Mouse (Mus musculus) heart, embryonic 11.5 days (tissue): ENCODE data around the gene Ifna11. TPM values are rescaled to one million over a fixed set of nuclear protein-coding genes. Genes with fewer than 3 reads are reported as not detected.
"Not testable (repeated sequence)": the region's sequence is repeated elsewhere in the genome, so short reads cannot be mapped to it uniquely, and the experiment has no call there.

Experiments
- ATAC-seq: fragments of 200-750 bp; cut with Nextera tagmentation; replicated peaks from 2 replicates; pipeline ENCODE4 v1.8.0; 2017; ENCODE audit warnings: moderate library complexity; ENCODE audit not compliant: insufficient number of reproducible peaks, low FRiP score, low TSS enrichment
- H3K27ac ChIP-seq: fragments of 300-500 bp; sonication (generic); 2 replicates; pipeline ENCODE4 v1.5.1; 2014; ENCODE audit warnings: mild to moderate bottlenecking, low read depth, low read length
- H3K27me3 ChIP-seq: fragments of 300-500 bp; sonication (generic); 2 replicates; pipeline ENCODE4 v1.6.1; 2014; ENCODE audit warnings: mild to moderate bottlenecking, low read length, mixed read lengths; ENCODE audit not compliant: control insufficient read depth, insufficient read depth
- H3K36me3 ChIP-seq: fragments of 300-500 bp; sonication (generic); 2 replicates; pipeline ENCODE4 v1.6.1; 2014; ENCODE audit warnings: mild to moderate bottlenecking, low read length, moderate library complexity, mixed read lengths; ENCODE audit not compliant: control insufficient read depth, insufficient read depth
- H3K4me1 ChIP-seq: fragments of 300-500 bp; sonication (generic); 2 replicates; pipeline ENCODE4 v1.6.1; 2014; ENCODE audit warnings: low read length; ENCODE audit not compliant: control insufficient read depth, insufficient read depth
- H3K4me2 ChIP-seq: fragments of 300-500 bp; sonication (generic); 2 replicates; pipeline ENCODE4 v1.6.1; 2014; ENCODE audit warnings: mild to moderate bottlenecking, moderate library complexity
- H3K4me3 ChIP-seq: fragments of 300-500 bp; sonication (generic); 2 replicates; pipeline ENCODE4 v1.5.1; 2014; ENCODE audit warnings: low read depth, low read length
- H3K9ac ChIP-seq: fragments of 300-500 bp; sonication (generic); 2 replicates; pipeline ENCODE4 v1.6.1; 2014; ENCODE audit warnings: mild to moderate bottlenecking, low read depth, low read length, moderate library complexity
- H3K9me3 ChIP-seq: fragments of 300-500 bp; sonication (generic); replicated peaks from 2 replicates; pipeline ENCODE4 v1.6.1; 2016; ENCODE audit warnings: low read length; ENCODE audit not compliant: control insufficient read depth
- WGBS: fragments of 180-500 bp; shearing (Covaris S2); extraction: QIAGEN DNeasy Blood & Tissue Kit; methylation state at CpG from one replicate; pipeline ENCODE4 v1.1.7; 2014; ENCODE audit not compliant: insufficient replicate concordance; 5-methylcytosine and 5-hydroxymethylcytosine counted together
- polyA plus RNA-seq: library from polyadenylated mRNA; unstranded; fragments of >200 nt; fragmentation: Nextera tagmentation; extraction: Ambion mirVana; gene quantifications from 2 replicates; pipeline ENCODE4 v1.2.1, GENCODE M21; 2014

Gene Ifna11
- polyA plus RNA-seq, 1 experiment from 2014 or later, result not detected

- Histone ChIP-seq H3K27ac (no peak overlapping the region), H3K4me1 (no peaks in the 10 kb centered on the region), H3K4me3 (no peak overlapping the region), H3K9me3 (no peaks in the 10 kb centered on the region), H3K27me3 (no peaks in the 10 kb centered on the region), H3K4me2 (no peak overlapping the region), H3K9ac (no peak overlapping the region), H3K36me3 (no peaks in the 10 kb centered on the region)
- 22% methylated on average over 4 of the region's 4 CpGs for WGBS
- ATAC-seq, result no peak
Measured at GRCm38 (mm10) chr4:88822995-88823394, 3.2 kb downstream of the Ifna11 start.

- H3K4me3 ChIP-seq, H3K4me2 ChIP-seq, H3K27me3 ChIP-seq, H3K4me1 ChIP-seq, H3K27ac ChIP-seq, H3K36me3 ChIP-seq, H3K9ac ChIP-seq, H3K9me3 ChIP-seq, ATAC-seq: not testable (repeated sequence)
Measured at GRCm38 (mm10) chr4:88827116-88827515, 7.4 kb downstream of the Ifna11 start, which contains the start of gene Ifna6. Ifna6 (plus strand) TSS chr4:88827416.

GRCm38 (mm10) chr4:88830523-88830922 lies 10.8 kb downstream of the Ifna11 start:
- 25% methylated on average over 4 of the region's 4 CpGs for WGBS
- H3K9ac ChIP-seq, result no peak overlapping the region
- no peak overlapping the region for H3K4me2 ChIP-seq
- no peak overlapping the region for H3K4me3 ChIP-seq
- no peaks in the 10 kb centered on the region for H3K9me3 ChIP-seq
- H3K27ac ChIP-seq, result no peak overlapping the region
- H3K27me3 ChIP-seq, result no peaks in the 10 kb centered on the region
- no peaks in the 10 kb centered on the region for H3K4me1 ChIP-seq
- ATAC-seq, result no peak
- no peaks in the 10 kb centered on the region for H3K36me3 ChIP-seq

- H3K9me3 ChIP-seq, H3K27ac ChIP-seq, H3K27me3 ChIP-seq, H3K4me1 ChIP-seq, H3K36me3 ChIP-seq, H3K4me3 ChIP-seq, H3K9ac ChIP-seq, ATAC-seq, H3K4me2 ChIP-seq: not testable (repeated sequence)
- WGBS, result 90% methylated on average over 1 of the region's 1 CpGs
Measured at GRCm38 (mm10) chr4:88835225-88835624, 15.5 kb downstream of the Ifna11 start, which contains the start of gene Ifna5. Ifna5 (plus strand) TSS chr4:88835525.

- H3K4me1 ChIP-seq, result no peaks in the 10 kb centered on the region
- H3K36me3 ChIP-seq, result no peaks in the 10 kb centered on the region
- no peak for ATAC-seq
- H3K4me3 ChIP-seq, result no peak overlapping the region
- H3K27me3 ChIP-seq, result no peaks in the 10 kb centered on the region
- 35% methylated on average over 3 of the region's 3 CpGs for WGBS
- no peaks in the 10 kb centered on the region for H3K9me3 ChIP-seq
- no peak overlapping the region for H3K27ac ChIP-seq
- H3K9ac ChIP-seq, result no peak overlapping the region
- no peak overlapping the region for H3K4me2 ChIP-seq
Measured at GRCm38 (mm10) chr4:88838828-88839227, 19.1 kb downstream of the Ifna11 start.

- Histone ChIP-seq H3K9me3 (no peaks in the 10 kb centered on the region), H3K4me1 (no peaks in the 10 kb centered on the region), H3K9ac (no peak overlapping the region), H3K27me3 (no peaks in the 10 kb centered on the region), H3K36me3 (no peaks in the 10 kb centered on the region), H3K4me2 (no peak overlapping the region), H3K27ac (no peak overlapping the region), H3K4me3 (no peak overlapping the region)
- 67% methylated on average over 3 of the region's 3 CpGs for whole genome bisulfite sequencing
- no peak for ATAC-seq
Measured at GRCm38 (mm10) chr4:88840058-88840457, 20.3 kb downstream of the Ifna11 start.

- WGBS, result 43% methylated on average over 2 of the region's 2 CpGs
Measured at GRCm38 (mm10) chr4:88841438-88841911, 21.7 kb downstream of the Ifna11 start, which contains the start of gene Ifna4. Ifna4 (plus strand) TSS chr4:88841861.

GRCm38 (mm10) chr4:88845334-88845733 lies 25.6 kb downstream of the Ifna11 start:
- no peak overlapping the region for H3K4me3 ChIP-seq
- no peak overlapping the region for H3K27ac ChIP-seq
- no peaks in the 10 kb centered on the region for H3K36me3 ChIP-seq
- no peaks in the 10 kb centered on the region for H3K4me1 ChIP-seq
- no peak for ATAC-seq
- no peak overlapping the region for H3K9ac ChIP-seq
- H3K27me3 ChIP-seq, result no peaks in the 10 kb centered on the region
- 44% methylated on average over 2 of the region's 2 CpGs for WGBS
- H3K4me2 ChIP-seq, result no peak overlapping the region
- H3K9me3 ChIP-seq, result no peaks in the 10 kb centered on the region

More at GRCm38 (mm10) chr4:88841438-88841911, 21.7 kb downstream of the Ifna11 start, which contains the start of gene Ifna4:
- Histone ChIP-seq H3K27ac (no peak within 1 kb of the TSS), H3K4me3 (no peak within 1 kb of the TSS), H3K4me2 (no peak within 1 kb of the TSS), H3K4me1 (no peaks in the 10 kb centered on the region), H3K9me3 (no peaks in the 10 kb centered on the region), H3K27me3 (no peaks in the 10 kb centered on the region), H3K36me3 (no peaks in the 10 kb centered on the region), H3K9ac (no peak within 1 kb of the TSS)
- ATAC-seq, result no peak

GRCm38 (mm10) chr4:88849698-88850097 lies 29.9 kb downstream of the Ifna11 start, which contains the start of gene Ifna1:
Ifna1 (plus strand) TSS chr4:88850087.
- Histone ChIP-seq H3K9me3 (no peaks in the 10 kb centered on the region), H3K4me1 (no peaks in the 10 kb centered on the region), H3K4me3 (no peak within 1 kb of the TSS), H3K27me3 (no peaks in the 10 kb centered on the region), H3K27ac (no peak within 1 kb of the TSS), H3K4me2 (no peak within 1 kb of the TSS), H3K9ac (no peak within 1 kb of the TSS), H3K36me3 (no peaks in the 10 kb centered on the region)
- WGBS, result 72% methylated on average over 1 of the region's 1 CpGs
- no peak for ATAC-seq
